Mouse (Mus musculus) heart, postnatal 0 days (tissue): ENCODE data around the gene Csnk1d.

ENCODE experiments used
- CTCF ChIP-seq: IDR thresholded peaks from 2 replicates; pipeline ENCODE4 v1.5.1; 2016; ENCODE audit warnings: antibody characterized with exemption, control low read depth, low read depth
- EP300 ChIP-seq: IDR thresholded peaks from 2 replicates; pipeline ENCODE4 v1.6.1; 2016; ENCODE audit warnings: antibody characterized with exemption, low read depth

DNA sequence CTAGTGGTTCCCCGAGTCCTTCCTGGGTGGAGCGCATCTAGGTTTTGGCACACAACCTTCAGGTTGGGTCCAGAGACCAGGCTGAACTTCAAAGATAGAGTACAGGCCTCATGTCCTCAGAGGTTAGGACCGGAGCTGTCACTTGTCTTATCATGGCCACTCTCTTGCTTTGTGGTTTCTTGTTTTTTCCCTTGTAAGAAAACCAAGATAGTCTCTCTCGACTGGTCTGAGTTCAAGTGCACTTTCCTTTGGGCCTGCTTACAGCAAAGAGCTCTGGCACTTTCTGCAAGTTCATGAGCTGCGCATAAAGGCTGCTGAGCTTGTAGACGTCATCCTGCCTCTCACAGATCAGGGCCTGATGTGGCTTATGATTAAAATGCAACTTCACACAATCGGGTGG is 36.1 kb upstream of the Csnk1d start:
- no peak for TF ChIP-seq CTCF
- no peak for TF ChIP-seq EP300
